Mouse (Mus musculus) brain, embryonic 14.5 days (tissue): Measurements from ENCODE around the gene Fntb.

Experiments
- CTCF ChIP-seq: fragments of 200-500 bp; IDR thresholded peaks from 2 replicates; pipeline ENCODE4 v1.5.1; 2012; ENCODE audit warnings: inconsistent platforms, mild to moderate bottlenecking, moderate library complexity, borderline replicate concordance; ENCODE audit not compliant: insufficient read depth, insufficient read length; ENCODE audit errors: extremely low read depth
- POLR2A ChIP-seq: fragments of 200-500 bp; IDR thresholded peaks from 2 replicates; pipeline ENCODE4 v1.6.1; 2012; ENCODE audit warnings: mild to moderate bottlenecking, inconsistent platforms, borderline replicate concordance; ENCODE audit not compliant: poor library complexity, insufficient read depth, insufficient read length, severe bottlenecking; ENCODE audit errors: extremely low read depth

DNA sequence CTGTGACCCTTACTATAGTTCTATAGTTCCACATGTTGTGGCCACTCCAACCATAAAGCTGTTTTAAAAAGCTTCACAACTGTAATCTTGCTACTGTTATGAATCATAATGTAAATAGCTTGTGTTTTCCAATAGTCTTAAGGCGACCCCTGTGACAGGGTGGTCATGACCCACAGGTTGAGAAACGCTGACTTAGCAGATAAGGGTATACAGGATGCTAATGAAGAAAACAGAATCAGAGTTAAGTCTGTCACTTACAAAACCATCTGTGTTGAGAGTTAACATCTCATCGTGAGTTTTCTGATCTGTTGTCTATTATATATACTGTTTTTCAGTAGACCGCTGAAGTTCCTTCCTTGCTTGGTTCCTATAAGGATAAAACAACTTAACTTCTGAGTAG is 73.9 kb downstream of the Fntb start:
- TF ChIP-seq POLR2A (no peak), CTCF (no peak)
